Mouse (Mus musculus): ENCODE data around the gene Atad3a.

Gene Atad3a

GRCm38 (mm10) chr4:155695531-155696062, 65.3 kb downstream of the Atad3a start:
- no peak for DNase-seq (ENCODE audit: extremely low read depth, insufficient read length, low spot score)

GRCm38 (mm10) chr4:155694482-155695401, 66.2 kb downstream of the Atad3a start:
- no peak for DNase-seq (ENCODE audit: extremely low read depth, insufficient read length, low spot score)

- DNase-seq (ENCODE audit: extremely low read depth, insufficient read length, low spot score): no peak
Observed at GRCm38 (mm10) chr4:155694111-155694481, 66.8 kb downstream of the Atad3a start, which contains the start of gene Fndc10. TSS of gene Fndc10 (plus strand) at chr4:155694342.

- DNase-seq (ENCODE audit: extremely low read depth, insufficient read length, low spot score): no peak
Observed at GRCm38 (mm10) chr4:155692421-155692820, 68.5 kb downstream of the Atad3a start.
